Mouse (Mus musculus) stomach, postnatal 0 days (tissue): ENCODE data around the gene Klk11. TPM values are rescaled to one million over a fixed set of nuclear protein-coding genes. Genes with fewer than 3 reads are reported as not detected.

Experiments used
- ATAC-seq: fragments of 200-750 bp; cut with Nextera tagmentation; 2 replicates; pipeline ENCODE4 v1.8.0; 2017; ENCODE audit not compliant: low FRiP score, low TSS enrichment
- DNase-seq: peaks from one replicate; pipeline ENCODE4 v3.0.0-alpha.2; 2016; ENCODE audit warnings: low spot score
- H3K27ac ChIP-seq: fragments of 300-500 bp; sonication (generic); replicated peaks from 2 replicates; pipeline ENCODE4 v1.5.1; 2014; ENCODE audit warnings: mild to moderate bottlenecking, control low read depth
- H3K27me3 ChIP-seq: fragments of 300-500 bp; sonication (generic); 2 replicates; pipeline ENCODE4 v1.6.1; 2014; ENCODE audit warnings: low read length; ENCODE audit not compliant: control insufficient read depth, insufficient read depth
- H3K36me3 ChIP-seq: fragments of 300-500 bp; sonication (generic); 2 replicates; pipeline ENCODE4 v1.6.1; 2014; ENCODE audit warnings: low read length, mixed read lengths; ENCODE audit not compliant: control insufficient read depth, insufficient read depth
- H3K4me1 ChIP-seq: fragments of 300-500 bp; sonication (generic); replicated peaks from 2 replicates; pipeline ENCODE4 v1.6.1; 2014; ENCODE audit warnings: antibody characterized with exemption; ENCODE audit not compliant: control insufficient read depth, insufficient read depth
- H3K4me2 ChIP-seq: fragments of 300-500 bp; sonication (generic); replicated peaks from 2 replicates; pipeline ENCODE4 v1.6.1; 2014; ENCODE audit warnings: low read depth, mild to moderate bottlenecking, control low read depth, moderate library complexity
- H3K4me3 ChIP-seq: fragments of 300-500 bp; sonication (generic); 2 replicates; pipeline ENCODE4 v1.5.1; 2014; ENCODE audit warnings: low read depth, low read length, control low read depth
- H3K9ac ChIP-seq: fragments of 300-500 bp; sonication (generic); 2 replicates; pipeline ENCODE4 v1.6.1; 2014; ENCODE audit warnings: mild to moderate bottlenecking, low read length, control low read depth, mixed read lengths
- H3K9me3 ChIP-seq: fragments of 300-500 bp; sonication (generic); 2 replicates; pipeline ENCODE4 v1.6.1; 2016; ENCODE audit warnings: low read length; ENCODE audit not compliant: control insufficient read depth
- CTCF ChIP-seq: IDR thresholded peaks from 2 replicates; pipeline ENCODE4 v1.5.1; 2016; ENCODE audit warnings: antibody characterized with exemption, low read depth, mild to moderate bottlenecking, moderate library complexity
- EP300 ChIP-seq: optimal IDR thresholded peaks from 2 replicates; pipeline ENCODE3; 2016; ENCODE audit warnings: antibody characterized with exemption
- WGBS: fragments of 180-500 bp; shearing (Covaris S2); extraction: QIAGEN DNeasy Blood & Tissue Kit; methylation state at CpG from one replicate; pipeline ENCODE4 v1.1.7; 2014; 5-methylcytosine and 5-hydroxymethylcytosine counted together
- polyA plus RNA-seq: library from polyadenylated mRNA; unstranded; fragments of >200 nt; fragmentation: Nextera tagmentation; extraction: Ambion mirVana; gene quantifications from 2 replicates; pipeline ENCODE4 v1.2.1, GENCODE M21; 2015

Gene Klk11
- polyA plus RNA-seq, 1 experiment from 2014 or later = 52.3 TPM

DNA sequence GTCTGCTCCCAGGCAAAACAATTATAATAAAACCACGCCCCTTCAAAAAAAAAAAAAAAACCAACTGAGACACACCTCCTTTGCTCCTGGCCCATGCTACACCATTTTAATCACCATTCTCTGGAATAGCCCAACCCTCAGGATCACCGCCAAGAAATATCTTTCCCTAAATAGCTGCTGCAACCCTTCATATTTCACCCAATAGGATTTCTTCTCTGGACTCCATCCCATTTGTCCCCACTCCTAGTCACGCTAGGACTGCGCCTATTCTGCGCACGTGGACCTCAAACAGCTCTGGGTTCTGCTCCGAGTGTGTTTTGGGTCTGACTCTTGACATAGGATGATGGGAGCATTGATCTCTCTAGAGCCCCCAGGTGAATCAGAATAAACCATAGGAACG is 22.0 kb downstream of the Klk11 start:
- peak overlapping the region; percentile 49 for H3K4me3 ChIP-seq
- H3K9me3 ChIP-seq = no peaks in the 10 kb centered on the region
- H3K27ac ChIP-seq = peak overlapping the region; percentile 35; the same call in 1 of the 2 replicates
- peaks cover 3% of the 10 kb centered on the region; the same call in 1 of the 2 replicates for H3K4me1 ChIP-seq
- H3K36me3 ChIP-seq = no peaks in the 10 kb centered on the region
- no peak for ATAC-seq
- TF ChIP-seq CTCF (no peak), EP300 (no peak)
- no peaks in the 10 kb centered on the region for H3K27me3 ChIP-seq
- H3K4me2 ChIP-seq = peak overlapping the region; percentile 83
- 5% methylated on average over 8 of the region's 8 CpGs for WGBS
- no peak for DNase-seq
- peak overlapping the region; percentile 57 for H3K9ac ChIP-seq

DNA sequence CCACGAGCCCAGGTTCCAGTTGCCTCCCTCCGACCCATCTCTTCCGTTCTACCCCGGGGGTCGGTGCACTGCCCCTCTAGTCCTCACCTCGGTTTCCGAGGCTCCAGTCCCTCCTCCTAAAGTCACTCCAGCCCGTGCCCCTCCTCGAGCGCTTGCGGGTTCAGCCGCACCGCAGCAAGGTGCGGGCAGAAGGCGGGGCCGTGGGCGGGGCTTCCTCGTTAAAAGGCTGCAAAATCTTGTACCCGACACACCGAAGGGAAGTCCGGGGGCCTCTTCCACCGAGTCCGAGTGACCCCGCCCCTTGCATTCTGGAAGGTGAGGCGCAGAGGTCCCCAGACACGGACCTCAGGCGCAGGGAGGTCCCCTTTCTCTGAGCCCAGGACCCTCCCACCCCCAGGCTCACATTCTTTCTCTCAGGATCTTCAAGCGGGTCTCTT is 22.9 kb downstream of the Klk11 start, which contains the start of gene Klk8:
Klk8 (plus strand) TSS at position 245 of the 437 bp plus-strand sequence.
- Histone ChIP-seq H3K4me2 (peak within 1 kb of the TSS; percentile 83), H3K27ac (peak within 1 kb of the TSS; percentile 35; the same call in 1 of the 2 replicates), H3K36me3 (no peaks in the 10 kb centered on the region), H3K27me3 (no peaks in the 10 kb centered on the region), H3K9ac (peak within 1 kb of the TSS; percentile 57), H3K4me3 (peak within 1 kb of the TSS; percentile 49), H3K4me1 (peaks cover 3% of the 10 kb centered on the region; the same call in 1 of the 2 replicates), H3K9me3 (no peaks in the 10 kb centered on the region)
- TF ChIP-seq CTCF = no peak
- TF ChIP-seq EP300 = no peak
- under 1% methylated on average over 28 of the region's 28 CpGs for WGBS
- ATAC-seq (0 out of 2 replicates have a peak, but pooled peaks have one; percentile 37), DNase-seq (peak; percentile 54)

DNA sequence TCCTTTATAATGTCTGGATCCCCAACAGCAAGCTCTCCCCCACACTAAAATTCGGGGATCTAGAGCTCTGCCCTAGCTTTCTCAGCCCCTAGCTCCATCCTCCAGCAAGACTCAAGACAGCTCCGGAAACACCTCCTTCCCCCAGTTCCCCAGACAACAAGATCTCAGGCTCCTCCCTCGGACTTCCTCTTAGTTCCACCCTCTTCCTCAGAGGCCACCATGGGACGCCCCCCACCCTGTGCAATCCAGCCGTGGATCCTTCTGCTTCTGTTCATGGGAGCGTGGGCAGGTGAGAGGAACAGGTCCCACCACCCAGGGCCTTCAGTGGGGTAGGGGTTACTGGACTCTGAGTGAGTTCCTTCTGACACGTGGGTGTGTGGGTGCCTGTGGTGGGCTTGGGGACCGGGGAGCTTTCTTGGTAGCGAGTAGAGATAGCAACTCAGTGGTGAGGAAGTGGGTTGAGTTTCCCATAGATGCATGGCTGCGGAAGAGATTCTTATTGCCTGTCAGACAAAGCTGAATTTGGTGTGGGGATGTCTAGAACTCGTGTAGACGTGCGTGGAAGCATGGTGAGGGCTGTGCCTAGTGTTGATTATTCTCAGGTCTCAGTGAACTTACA is 23.5 kb downstream of the Klk11 start:
- ATAC-seq (no peak; the same call in 1 of the 2 replicates), DNase-seq (no peak)
- 38% methylated on average over 13 of the region's 13 CpGs for WGBS
- Histone ChIP-seq H3K4me2 (peak overlapping the region; percentile 83), H3K4me1 (peaks cover 3% of the 10 kb centered on the region; the same call in 1 of the 2 replicates), H3K36me3 (no peaks in the 10 kb centered on the region), H3K27ac (no peak overlapping the region), H3K9ac (peak overlapping the region; percentile 57), H3K9me3 (no peaks in the 10 kb centered on the region), H3K27me3 (no peaks in the 10 kb centered on the region), H3K4me3 (peak overlapping the region; percentile 49)
- TF ChIP-seq EP300 (no peak), CTCF (no peak)

DNA sequence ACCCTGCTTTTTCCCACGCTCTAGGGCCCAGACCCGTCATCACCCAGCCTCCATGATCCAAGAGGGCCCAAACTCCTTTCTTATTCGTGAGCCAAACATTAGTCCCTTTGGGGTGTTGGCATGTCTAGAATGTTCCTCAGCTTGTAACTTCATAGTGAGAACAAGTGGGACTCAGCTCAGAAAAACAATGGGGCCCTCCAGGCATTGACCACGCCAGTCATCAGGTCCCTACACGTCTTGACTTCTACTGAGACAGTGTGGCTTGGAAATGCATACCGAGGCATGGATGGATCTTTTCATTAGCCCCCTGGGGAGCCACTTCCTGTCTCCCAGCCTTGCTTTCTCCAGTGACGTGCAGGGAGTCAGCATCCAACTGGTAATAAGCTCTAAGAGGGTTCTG is 25.5 kb downstream of the Klk11 start:
- DNase-seq (no peak), ATAC-seq (no peak)
- no peak overlapping the region for H3K27ac ChIP-seq
- H3K27me3 ChIP-seq = no peaks in the 10 kb centered on the region
- H3K4me2 ChIP-seq = no peak overlapping the region
- H3K4me1 ChIP-seq = peaks cover 3% of the 10 kb centered on the region; the same call in 1 of the 2 replicates
- no peaks in the 10 kb centered on the region for H3K9me3 ChIP-seq
- no peak overlapping the region for H3K9ac ChIP-seq
- TF ChIP-seq EP300 = no peak
- no peaks in the 10 kb centered on the region for H3K36me3 ChIP-seq
- 68% methylated on average over 7 of the region's 7 CpGs for WGBS
- H3K4me3 ChIP-seq = no peak overlapping the region

DNA sequence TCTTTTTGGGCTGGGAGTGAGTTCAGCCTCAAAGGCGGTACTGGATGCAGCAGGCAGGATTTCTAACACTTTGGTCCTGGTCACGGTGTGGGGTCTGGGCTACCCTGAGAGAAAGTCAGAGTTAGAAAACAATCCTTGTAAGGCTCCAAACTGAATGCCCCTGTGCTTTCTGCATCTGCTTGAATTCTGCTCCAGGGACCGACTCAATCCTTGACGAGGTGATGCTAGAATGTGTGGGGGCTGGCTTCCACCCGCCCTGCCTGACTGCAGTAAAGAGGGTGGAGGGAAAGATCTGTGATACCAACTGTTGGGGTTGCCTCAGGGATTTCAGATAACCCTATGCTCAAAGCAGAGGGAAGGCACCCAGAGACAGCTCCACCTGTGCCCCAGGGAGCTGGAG is 36.6 kb downstream of the Klk11 start, which contains the start of gene Klk7:
Klk7 (plus strand) TSS at position 301 of the 400 bp plus-strand sequence.
- no peaks in the 10 kb centered on the region; the same call in 1 of the 2 replicates for H3K27me3 ChIP-seq
- TF ChIP-seq EP300 = no peak
- no peak for TF ChIP-seq CTCF
- H3K9ac ChIP-seq = no peak within 1 kb of the TSS
- H3K9me3 ChIP-seq = no peaks in the 10 kb centered on the region
- no peaks in the 10 kb centered on the region for H3K36me3 ChIP-seq
- DNase-seq (no peak), ATAC-seq (no peak)
- 44% methylated on average over 5 of the region's 5 CpGs for WGBS
- H3K4me1 ChIP-seq = no peaks in the 10 kb centered on the region
- H3K27ac ChIP-seq = no peak within 1 kb of the TSS
- H3K4me3 ChIP-seq = no peak within 1 kb of the TSS
- no peak within 1 kb of the TSS for H3K4me2 ChIP-seq

DNA sequence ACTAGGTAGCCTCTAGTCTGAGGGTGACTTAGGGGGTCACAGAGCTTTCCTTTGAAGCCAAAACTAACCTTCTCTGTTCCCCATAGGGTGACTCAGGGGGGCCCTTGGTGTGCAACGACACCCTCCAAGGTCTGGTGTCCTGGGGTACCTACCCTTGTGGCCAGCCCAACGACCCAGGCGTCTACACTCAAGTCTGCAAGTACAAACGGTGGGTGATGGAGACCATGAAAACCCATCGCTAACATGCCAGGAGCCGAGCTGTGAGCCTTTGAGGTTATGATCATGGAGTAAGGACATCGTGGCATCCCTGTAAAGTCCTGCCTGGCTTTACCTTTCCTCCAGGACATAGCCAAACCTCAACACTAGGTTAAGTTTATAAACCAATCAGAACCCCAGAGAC is 40.8 kb downstream of the Klk11 start:
- TF ChIP-seq CTCF (no peak), EP300 (no peak)
- Histone ChIP-seq H3K27ac (no peak overlapping the region), H3K4me1 (no peaks in the 10 kb centered on the region), H3K4me2 (no peak overlapping the region), H3K9me3 (no peaks in the 10 kb centered on the region), H3K27me3 (no peaks in the 10 kb centered on the region; the same call in 1 of the 2 replicates), H3K36me3 (no peaks in the 10 kb centered on the region), H3K4me3 (no peak overlapping the region), H3K9ac (no peak overlapping the region)
- DNase-seq = no peak
- 90% methylated on average over 7 of the region's 7 CpGs for WGBS
- ATAC-seq = no peak
